Mouse (Mus musculus): ENCODE measurements around the gene Stat6.

The Stat6 gene

GRCm38 (mm10) chr10:127674046-127674655 lies 31.4 kb downstream of the Stat6 start:
- no peak for DNase-seq

GRCm38 (mm10) chr10:127674794-127675522 lies 32.2 kb downstream of the Stat6 start:
- peak; percentile 91 for DNase-seq

GRCm38 (mm10) chr10:127675859-127676398 lies 33.1 kb downstream of the Stat6 start:
- no peak for DNase-seq

GRCm38 (mm10) chr10:127676691-127677548 lies 34.1 kb downstream of the Stat6 start:
- DNase-seq: peak; percentile 89

- DNase-seq: peak; percentile 62
Measured at GRCm38 (mm10) chr10:127677591-127678336, 35.0 kb downstream of the Stat6 start.

GRCm38 (mm10) chr10:127679208-127679607 lies 36.4 kb downstream of the Stat6 start:
- no peak for DNase-seq

GRCm38 (mm10) chr10:127679881-127680280 lies 37.1 kb downstream of the Stat6 start:
- no peak for DNase-seq

- no peak for DNase-seq
Measured at GRCm38 (mm10) chr10:127682886-127683285, 40.1 kb downstream of the Stat6 start.

GRCm38 (mm10) chr10:127691053-127691452 lies 48.3 kb downstream of the Stat6 start:
- no peak for DNase-seq

GRCm38 (mm10) chr10:127694636-127695035 lies 51.9 kb downstream of the Stat6 start:
- DNase-seq: peak; percentile 13

GRCm38 (mm10) chr10:127695775-127696174 lies 53.0 kb downstream of the Stat6 start:
- DNase-seq: no peak

- no peak for DNase-seq
Measured at GRCm38 (mm10) chr10:127698966-127699365, 56.2 kb downstream of the Stat6 start.

- DNase-seq: no peak
Measured at GRCm38 (mm10) chr10:127703299-127703698, 60.5 kb downstream of the Stat6 start.

GRCm38 (mm10) chr10:127704293-127704692 lies 61.5 kb downstream of the Stat6 start:
- DNase-seq: no peak

GRCm38 (mm10) chr10:127704766-127705220 lies 62.0 kb downstream of the Stat6 start, which contains the start of gene Myo1a:
Myo1a (plus strand) TSS chr10:127705170.
- DNase-seq: no peak

- no peak for DNase-seq
Measured at GRCm38 (mm10) chr10:127705783-127706182, 63.0 kb downstream of the Stat6 start.

- peak; percentile 36 for DNase-seq
Measured at GRCm38 (mm10) chr10:127707721-127708120, 64.9 kb downstream of the Stat6 start.

GRCm38 (mm10) chr10:127708850-127709370 lies 66.1 kb downstream of the Stat6 start:
- no peak for DNase-seq

- DNase-seq: no peak
Measured at GRCm38 (mm10) chr10:127710331-127710730, 67.5 kb downstream of the Stat6 start.
